Mouse (Mus musculus): ENCODE results near the gene Prkar2b.

DNA sequence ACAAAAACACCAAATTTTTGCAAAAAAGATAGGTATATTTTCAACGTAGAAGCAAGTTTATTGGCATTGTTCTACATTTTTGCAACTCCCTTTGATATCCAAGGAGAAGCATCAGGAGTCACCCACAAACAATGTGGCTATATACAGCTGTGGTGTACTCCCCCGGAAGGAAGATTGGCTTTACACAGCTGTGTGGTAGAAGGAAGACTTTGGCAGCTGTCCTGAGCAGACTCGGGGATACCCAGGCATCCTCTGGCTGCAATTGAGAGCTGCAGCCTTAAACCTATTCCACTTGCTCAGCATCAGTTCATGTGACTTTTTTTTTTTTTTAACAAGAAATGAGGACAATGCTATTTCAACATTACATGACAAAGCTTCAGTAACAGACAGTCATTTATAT lies 27.5 kb upstream of the Prkar2b start:
- no peak for TF ChIP-seq CTCF (IDR thresholded peaks at IDR 0.05; ENCODE audit: low read depth, low read length)
- TF ChIP-seq POLR2A (IDR thresholded peaks at IDR 0.05; ENCODE audit: borderline replicate concordance, low read depth, low read length), result no peak
